Mouse (Mus musculus) kidney, adult 2 months (tissue): ENCODE measurements around the gene Gm10447. TPM values are rescaled to one million over a fixed set of nuclear protein-coding genes. Genes with fewer than 3 reads are reported as not detected.

ENCODE experiments used
- DNase-seq: peaks from one replicate; pipeline ENCODE4 v3.0.0; 2021
- H3K27ac ChIP-seq: fragments of 200-500 bp; 2 replicates; pipeline ENCODE4 v1.5.1; 2012; ENCODE audit warnings: low read depth, low read length, control low read depth, inconsistent platforms; ENCODE audit not compliant: insufficient read depth
- H3K27me3 ChIP-seq: fragments of 200-500 bp; replicated peaks from 2 replicates; pipeline ENCODE4 v1.6.1; 2012; ENCODE audit warnings: mild to moderate bottlenecking, moderate library complexity, low read length, inconsistent platforms; ENCODE audit not compliant: control insufficient read depth, insufficient read depth
- H3K36me3 ChIP-seq: fragments of 200-500 bp; 2 replicates; pipeline ENCODE4 v1.6.1; 2012; ENCODE audit warnings: mild to moderate bottlenecking, moderate library complexity, low read length, inconsistent platforms; ENCODE audit not compliant: control insufficient read depth, insufficient read depth
- H3K4me1 ChIP-seq: fragments of 200-500 bp; 2 replicates; pipeline ENCODE4 v1.6.1; 2011; ENCODE audit warnings: low read length; ENCODE audit not compliant: control insufficient read depth, insufficient read depth
- H3K4me3 ChIP-seq: fragments of 200-500 bp; 2 replicates; pipeline ENCODE4 v1.5.1; 2011; ENCODE audit warnings: mild to moderate bottlenecking, low read depth, low read length, control low read depth; ENCODE audit not compliant: insufficient read depth
- CTCF ChIP-seq: fragments of 200-500 bp; conservative IDR thresholded peaks from 2 replicates; pipeline ENCODE4 v1.5.1; 2011; ENCODE audit warnings: low read depth, mild to moderate bottlenecking, control low read depth, low read length, moderate library complexity, mixed read lengths; ENCODE audit not compliant: insufficient read depth, insufficient read length
- POLR2A ChIP-seq: fragments of 200-500 bp; IDR thresholded peaks from one replicate; pipeline ENCODE4 v1.6.1; 2011; ENCODE audit warnings: low read depth, low read length, control low read depth
- WGBS: fragments of 180-500 bp; shearing (Covaris S2); methylation state at CpG from one replicate; pipeline ENCODE4 v1.1.7; 2018; 5-methylcytosine and 5-hydroxymethylcytosine counted together
- polyA plus RNA-seq: library from polyadenylated mRNA; depleted of rRNA; stranded (reverse); fragments of >200 nt; gene quantifications from 2 replicates; pipeline ENCODE4 v1.2.3, GENCODE M21; 2012

Gm10447 gene
- polyA plus RNA-seq, 1 experiment, result 0.05 TPM

DNA sequence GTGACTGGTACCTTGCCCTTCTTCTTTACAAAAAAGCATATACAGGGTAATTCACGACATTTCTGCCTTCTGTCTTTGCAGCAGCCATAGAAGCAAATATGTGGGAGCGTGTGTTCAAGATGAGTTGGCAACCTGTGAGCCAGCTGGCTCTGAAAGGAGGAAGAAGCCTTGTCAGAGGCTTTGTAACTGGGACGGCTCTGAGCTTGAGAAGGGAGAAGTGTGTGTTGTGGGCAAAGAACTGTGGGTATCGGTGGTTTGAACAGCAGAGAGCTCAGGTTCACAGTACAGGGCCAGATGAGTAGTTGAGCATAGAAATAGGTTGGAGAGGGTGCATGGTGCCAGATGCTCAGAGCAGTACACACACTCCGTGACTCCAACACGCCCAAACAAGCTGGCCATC is 40.0 kb upstream of the Gm10447 start:
- Histone ChIP-seq H3K27me3 (no peaks in the 10 kb centered on the region), H3K4me1 (no peaks in the 10 kb centered on the region), H3K27ac (no peak overlapping the region), H3K36me3 (no peaks in the 10 kb centered on the region), H3K4me3 (no peak overlapping the region)
- TF ChIP-seq POLR2A (no peak), CTCF (no peak)
- DNase-seq, result no peak
- WGBS, result 83% methylated on average over 6 of the region's 6 CpGs

DNA sequence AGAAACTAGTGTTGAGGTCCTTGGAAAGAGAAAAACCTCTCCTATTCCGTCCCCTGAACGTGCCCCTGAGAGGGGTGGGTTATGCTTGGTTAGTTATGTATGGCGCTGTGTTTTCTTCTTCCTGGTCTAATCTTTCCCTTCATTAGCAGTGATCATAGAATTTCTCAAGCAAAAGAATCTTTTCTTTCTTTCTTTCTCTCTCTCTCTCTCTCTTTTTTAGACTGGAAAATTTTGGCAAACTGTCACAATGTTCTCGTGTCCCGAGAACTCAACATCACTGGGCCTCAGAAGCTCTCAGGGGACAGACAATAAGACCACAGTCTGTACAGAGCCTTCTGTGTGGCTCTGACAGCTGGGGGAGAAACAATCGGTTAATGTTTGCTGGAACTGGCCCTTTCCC is 38.5 kb upstream of the Gm10447 start:
- Histone ChIP-seq H3K4me1 (no peaks in the 10 kb centered on the region), H3K36me3 (no peaks in the 10 kb centered on the region), H3K27me3 (no peaks in the 10 kb centered on the region), H3K4me3 (no peak overlapping the region), H3K27ac (no peak overlapping the region)
- no peak for DNase-seq
- 49% methylated on average over 6 of the region's 6 CpGs for WGBS
- TF ChIP-seq POLR2A, result no peak
- no peak for TF ChIP-seq CTCF

DNA sequence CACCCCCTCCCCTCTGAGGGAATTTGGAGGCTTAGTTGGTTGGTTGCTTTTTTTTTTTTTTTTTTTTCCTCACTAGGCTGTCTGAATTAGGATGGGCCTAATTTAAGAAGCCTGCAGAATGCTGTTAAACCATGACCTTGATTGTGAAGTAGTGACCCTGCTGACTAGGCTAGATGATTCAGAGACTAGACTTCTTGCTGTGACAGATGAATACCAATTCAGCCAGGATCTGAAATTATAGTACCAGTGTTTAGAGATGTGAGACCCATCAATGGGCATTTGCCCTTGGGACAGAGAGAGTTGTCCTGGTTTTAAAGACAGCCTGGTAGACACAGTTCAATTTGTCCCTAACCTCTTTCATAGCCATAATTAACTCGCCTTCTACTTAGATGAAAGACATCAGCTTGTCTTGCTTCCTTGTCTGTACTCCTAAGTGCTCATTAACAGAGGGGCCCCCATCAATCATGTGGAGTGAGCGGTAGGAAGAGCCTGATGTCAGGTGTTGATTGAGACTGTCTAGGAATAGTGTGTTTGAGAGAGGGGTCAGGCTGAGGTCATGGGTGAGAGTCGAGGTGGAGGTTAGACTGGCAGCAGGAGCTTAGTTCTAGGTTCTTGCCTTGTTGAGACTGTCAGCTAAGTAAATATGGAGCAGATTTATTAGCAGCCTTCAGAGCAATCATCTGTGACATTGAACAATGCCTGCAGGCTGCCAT is 36.5 kb upstream of the Gm10447 start:
- DNase-seq, result no peak
- Histone ChIP-seq H3K4me1 (no peaks in the 10 kb centered on the region), H3K4me3 (no peak overlapping the region), H3K36me3 (no peaks in the 10 kb centered on the region), H3K27me3 (no peaks in the 10 kb centered on the region), H3K27ac (no peak overlapping the region)
- TF ChIP-seq POLR2A (no peak), CTCF (no peak)
- WGBS, result 68% methylated on average over 3 of the region's 3 CpGs

DNA sequence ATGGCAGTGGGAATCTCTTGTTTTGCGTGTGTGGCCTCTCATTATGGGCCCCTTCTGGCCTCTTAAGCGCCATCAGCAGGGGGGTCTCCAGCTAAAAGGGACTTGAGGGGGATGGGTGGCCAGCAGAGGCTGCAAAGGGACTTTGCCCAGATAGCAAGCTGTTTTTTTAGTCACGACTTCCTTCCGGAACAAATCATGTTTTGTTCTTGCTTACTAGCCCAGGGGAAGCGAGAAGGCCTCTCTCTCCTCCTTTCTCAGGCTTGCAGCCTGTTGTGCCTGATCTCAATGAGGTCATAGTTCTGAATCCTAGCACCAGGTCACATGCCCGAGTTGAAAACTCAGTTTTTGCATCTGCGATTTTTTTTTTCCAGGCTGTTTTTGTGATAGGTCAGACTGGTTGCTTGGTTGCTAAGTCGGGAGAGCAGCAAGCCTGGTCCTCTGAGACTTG is 35.1 kb upstream of the Gm10447 start:
- no peak for TF ChIP-seq POLR2A
- TF ChIP-seq CTCF, result no peak
- no peaks in the 10 kb centered on the region for H3K36me3 ChIP-seq
- no peak overlapping the region for H3K4me3 ChIP-seq
- no peak overlapping the region for H3K27ac ChIP-seq
- H3K4me1 ChIP-seq, result no peaks in the 10 kb centered on the region
- H3K27me3 ChIP-seq, result no peaks in the 10 kb centered on the region
- no peak for DNase-seq
- 44% methylated on average over 8 of the region's 8 CpGs for WGBS

DNA sequence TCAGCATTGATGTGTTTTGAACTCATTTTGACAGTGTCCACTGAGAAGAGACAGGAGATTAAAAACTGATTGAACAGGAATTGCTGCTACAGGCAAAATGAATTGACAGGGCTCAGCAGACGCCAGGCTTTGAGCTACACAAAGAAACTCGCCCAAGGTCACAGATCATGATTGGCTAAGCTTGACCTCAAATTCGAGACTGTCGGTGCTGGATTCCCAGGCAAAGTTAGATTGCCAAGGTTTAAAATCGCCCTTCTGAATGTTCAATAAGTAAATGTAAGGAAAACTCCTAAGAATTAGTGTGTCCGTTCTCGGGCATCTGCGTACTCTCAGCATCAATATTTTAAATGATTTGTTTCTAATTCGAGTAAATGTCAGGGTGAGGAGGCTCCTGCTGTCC is 32.5 kb upstream of the Gm10447 start:
- 90% methylated on average over 9 of the region's 9 CpGs for WGBS

DNA sequence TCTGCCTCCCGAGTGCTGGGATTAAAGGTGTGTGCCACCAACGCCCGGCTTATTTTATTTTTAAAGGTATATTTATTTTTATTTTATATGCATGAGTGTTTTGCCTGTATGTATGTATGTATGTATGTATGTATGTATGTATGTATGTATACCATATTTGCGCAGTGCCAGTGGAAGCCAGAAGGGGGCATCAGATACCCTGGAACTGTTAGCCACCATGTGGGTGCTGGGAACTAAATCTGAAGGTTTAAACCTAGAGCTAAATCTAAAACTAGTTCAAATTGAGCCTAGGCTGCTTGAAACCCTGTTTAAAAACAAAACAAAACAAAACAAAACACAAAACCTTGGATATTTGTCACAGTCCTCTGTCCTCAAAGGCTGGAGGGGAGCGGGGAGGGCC is 32.1 kb upstream of the Gm10447 start:
- Histone ChIP-seq H3K4me1 (no peaks in the 10 kb centered on the region), H3K36me3 (no peaks in the 10 kb centered on the region), H3K27ac (no peak overlapping the region), H3K27me3 (no peaks in the 10 kb centered on the region), H3K4me3 (no peak overlapping the region)
- TF ChIP-seq POLR2A, result no peak
- TF ChIP-seq CTCF, result no peak
- 97% methylated on average over 5 of the region's 5 CpGs for WGBS
- no peak for DNase-seq

More for the DNA sequence above, 32.5 kb upstream of the Gm10447 start:
- Histone ChIP-seq H3K4me3 (no peak overlapping the region), H3K27ac (no peak overlapping the region), H3K4me1 (no peaks in the 10 kb centered on the region), H3K36me3 (no peaks in the 10 kb centered on the region), H3K27me3 (no peaks in the 10 kb centered on the region)
- TF ChIP-seq CTCF (no peak), POLR2A (no peak)
- DNase-seq, result no peak

DNA sequence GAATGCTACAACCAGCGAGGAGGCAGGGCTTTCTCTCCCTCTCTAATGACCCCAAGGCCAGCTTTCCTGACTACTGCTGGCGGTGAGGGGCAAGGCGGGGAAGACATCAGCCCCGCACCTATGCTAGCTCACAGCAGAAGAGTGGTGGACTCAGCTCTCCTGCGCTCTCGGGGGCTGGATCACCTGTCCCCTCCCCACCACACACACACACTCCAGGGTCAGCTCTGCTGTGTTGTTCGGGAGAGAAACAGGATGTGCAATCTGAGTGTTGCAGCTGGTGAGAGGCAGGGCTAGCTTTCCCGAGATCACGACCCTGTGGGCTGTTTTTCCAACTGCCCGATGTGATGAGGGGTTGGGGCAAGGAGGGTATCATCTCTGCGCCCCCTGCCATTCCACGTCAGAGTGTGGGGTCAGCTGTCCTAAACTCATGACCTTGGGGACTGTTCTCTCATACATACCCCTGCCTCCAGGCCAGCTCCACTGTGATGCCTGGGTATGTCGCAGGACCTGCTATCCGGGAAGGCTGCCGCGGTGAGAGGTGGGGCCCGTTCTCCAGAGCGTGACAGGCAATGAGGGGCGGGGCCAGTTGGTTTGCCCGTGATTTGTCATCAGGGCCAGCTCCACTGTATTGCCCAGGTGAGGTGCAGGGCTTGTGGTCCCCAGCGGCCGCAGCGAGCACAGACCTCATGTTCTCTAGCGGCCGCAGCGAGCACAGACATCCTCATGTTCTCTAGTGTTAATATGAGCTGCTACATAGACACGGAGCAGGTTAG is 30.1 kb upstream of the Gm10447 start:
- WGBS, result 10% methylated on average over 27 of the region's 27 CpGs
- Histone ChIP-seq H3K27ac (no peak overlapping the region), H3K4me3 (no peak overlapping the region), H3K27me3 (no peaks in the 10 kb centered on the region), H3K36me3 (no peaks in the 10 kb centered on the region), H3K4me1 (no peaks in the 10 kb centered on the region)
- no peak for TF ChIP-seq POLR2A
- no peak for TF ChIP-seq CTCF
- peak; percentile 64 for DNase-seq
